ENCODE assay signal across 8 mouse cellular contexts in genomic region chr11:4160758-4161480, GRCm38 (mm10). TPM values are rescaled to one million over a fixed set of nuclear protein-coding genes. Genes with fewer than 3 reads are reported as not detected.
DNase-seq lines count a peak whose midpoint lies in the region; ATAC-seq and TF ChIP-seq lines count a peak whose summit lies in the region.

No protein-coding gene starts in this region.

- TF ChIP-seq EP300 in liver, embryonic 14.5 days (IDR thresholded peaks at IDR 0.05; ENCODE audit: low read depth), result no peak

- peaks cover 48% of the 10 kb centered on the region for H3K79me3 ChIP-seq in C2C12 (ENCODE audit: low read depth)

- 6% methylated on average over 15 of the region's 15 CpGs for WGBS in heart, embryonic 10.5 days
- 12% methylated on average over 15 of the region's 15 CpGs for WGBS in forebrain, embryonic 10.5 days
- WGBS in liver, embryonic 14.5 days (ENCODE audit: insufficient replicate concordance), result 3% methylated on average over 15 of the region's 15 CpGs

- H3K4me1 ChIP-seq in heart, embryonic 10.5 days, result peaks cover 24% of the 10 kb centered on the region
- H3K4me1 ChIP-seq in forebrain, embryonic 10.5 days, result peaks cover 48% of the 10 kb centered on the region
- peaks cover 11 to 21% of the 10 kb centered on the region in 2 experiments for H3K4me1 ChIP-seq in liver, embryonic 14.5 days (replicated peaks; ENCODE audit: control insufficient read depth in 2 of 2, insufficient read depth in 2 of 2, low read length in 1 of 2)

- no peaks in the 10 kb centered on the region for H3K27me3 ChIP-seq in heart, embryonic 10.5 days (ENCODE audit: insufficient read depth, poor library complexity, severe bottlenecking)
- H3K27me3 ChIP-seq in C2C12 (ENCODE audit: control insufficient read depth, insufficient read depth, insufficient read length), result no peaks in the 10 kb centered on the region
- H3K27me3 ChIP-seq in forebrain, embryonic 10.5 days (ENCODE audit: poor library complexity, severe bottlenecking), result no peaks in the 10 kb centered on the region
- no peaks in the 10 kb centered on the region for H3K27me3 ChIP-seq in liver, embryonic 14.5 days (ENCODE audit: control insufficient read depth, insufficient read depth, low read length)

- H3K9ac ChIP-seq in liver, embryonic 14.5 days (replicated peaks), result peak overlapping the region; percentile 83

- peak overlapping the region; percentile 96 for H3ac ChIP-seq in C2C12 (ENCODE audit: control insufficient read depth, insufficient read length, low read depth)

- peaks cover 46% of the 10 kb centered on the region for H3K36me3 ChIP-seq in heart, embryonic 10.5 days
- H3K36me3 ChIP-seq in C2C12 (ENCODE audit: control insufficient read depth, insufficient read depth), result peaks cover 50% of the 10 kb centered on the region
- H3K36me3 ChIP-seq in forebrain, embryonic 10.5 days (replicated peaks), result peaks cover 49% of the 10 kb centered on the region
- H3K36me3 ChIP-seq in liver, embryonic 14.5 days (replicated peaks; ENCODE audit: control insufficient read depth, insufficient read depth, low read depth), result peaks cover 44% of the 10 kb centered on the region

- H3K27ac ChIP-seq in heart, embryonic 10.5 days, result peak overlapping the region; percentile 95
- peak overlapping the region; percentile 96 for H3K27ac ChIP-seq in forebrain, embryonic 10.5 days
- peak overlapping the region; percentile 49 for H3K27ac ChIP-seq in liver, embryonic 14.5 days

- H3K4me3 ChIP-seq in heart, embryonic 10.5 days, result peak overlapping the region; percentile 73
- peak overlapping the region; percentile 94 for H3K4me3 ChIP-seq in C2C12 (ENCODE audit: insufficient read depth, poor library complexity, severe bottlenecking)
- H3K4me3 ChIP-seq in forebrain, embryonic 10.5 days, result peak overlapping the region; percentile 67
- H3K4me3 ChIP-seq in liver, embryonic 14.5 days (ENCODE audit: insufficient read depth in 1 of 2, low read depth in 2 of 2, low read length in 2 of 2), result peak overlapping the region; percentile 73 to 87

- DNase-seq in heart, embryonic 10.5 days (ENCODE audit: low spot score), result no peak
- DNase-seq in heart, postnatal 25 days (ENCODE audit: low spot score), result no peak
- no peak for DNase-seq in forebrain, embryonic 10.5 days (ENCODE audit: extremely low spot score, low spot score)
- DNase-seq in liver, embryonic 14.5 days (ENCODE audit: low read depth in 3 of 3, low spot score in 3 of 3), result no peak
- no peak for DNase-seq in embryo, embryonic 11 days
- no peak for DNase-seq in adrenal gland, postnatal 10 days
- DNase-seq in retina, embryonic 14.5 days (ENCODE audit: low spot score), result no peak

- intact Hi-C loops in heart, postnatal 25 days (cut with DNase I), result loop anchor here (2.0 to 10.0 kb wide), 2 partner anchors 26 to 54 kb away; partner anchors contain the start of genes Castor1 and Rnf215

- no peaks in the 10 kb centered on the region for H3K9me3 ChIP-seq in heart, embryonic 10.5 days
- H3K9me3 ChIP-seq in forebrain, embryonic 10.5 days, result no peaks in the 10 kb centered on the region
- no peaks in the 10 kb centered on the region for H3K9me3 ChIP-seq in liver, embryonic 14.5 days (ENCODE audit: control insufficient read depth, low read length)

- H3K4me2 ChIP-seq in liver, embryonic 14.5 days (ENCODE audit: low read depth), result peak overlapping the region; percentile 89

- peaks cover 70% of the 10 kb centered on the region for H3K79me2 ChIP-seq in C2C12 (ENCODE audit: control insufficient read depth, insufficient read depth)

- no peak for TF ChIP-seq CTCF in C2C12 (IDR thresholded peaks at IDR 0.05; ENCODE audit: control insufficient read depth, insufficient read depth, insufficient read length)
- TF ChIP-seq CTCF in liver, embryonic 14.5 days (IDR thresholded peaks at IDR 0.05; ENCODE audit: low read depth), result no peak

- peak; percentile 26; the same call in 1 of the 2 replicates for ATAC-seq in liver, embryonic 14.5 days (ENCODE audit: insufficient read depth)

TF ChIP-seq in C2C12, 6 proteins besides CTCF, POLR2A, EP300 and RAD21:
- TF ChIP-seq MYOG (IDR thresholded peaks at IDR 0.05; ENCODE audit: control insufficient read depth, extremely low read depth, insufficient read length) (no peak), USF1 (IDR thresholded peaks at IDR 0.05; ENCODE audit: low read depth) (no peak), MAX (IDR thresholded peaks at IDR 0.05) (no peak), CEBPB (IDR thresholded peaks at IDR 0.05; ENCODE audit: low read depth) (no peak), MYOD1 (IDR thresholded peaks at IDR 0.05; ENCODE audit: control insufficient read depth, insufficient read length, low read depth) (no peak), FOSL1 (IDR thresholded peaks at IDR 0.05; ENCODE audit: insufficient read depth, low read length, poor library complexity, severe bottlenecking) (no peak)
TF ChIP-seq in C2C12: peak in this region for 0.

RNA-seq across cellular contexts. Expression of gene Sf3a1, which starts 0.8 kb away (rescaled TPM):
- 52.7 and 68.6 TPM in 2 replicates for polyA plus RNA-seq in heart, embryonic 10.5 days (2016; fragmentation: Nextera tagmentation; extraction: Ambion mirVana)
- total RNA-seq in heart, postnatal 25 days (2021), result 10 to 100 TPM; 40.0 to 43.9 TPM
- polyA plus RNA-seq in C2C12 (2012; fragmentation: generic; extraction: Trizol), result 64.9 TPM
- 103 and 104 TPM in 2 replicates for polyA plus RNA-seq in forebrain, embryonic 10.5 days (2016; fragmentation: Nextera tagmentation; extraction: Ambion mirVana)
- 16.4 and 18.6 TPM in 2 replicates for polyA plus RNA-seq in liver, embryonic 14.5 days (2012; rRNA removed)
- 23.5 and 24.2 TPM in 2 replicates for polyA plus RNA-seq in liver, embryonic 14.5 days (2014; fragmentation: Nextera tagmentation; extraction: Ambion mirVana)
- total RNA-seq in adrenal gland, postnatal 10 days (2021), result 10 to 100 TPM; 41.0 to 44.7 TPM

RNA-seq across cellular contexts. Expression of gene Ccdc157, which starts 0.8 kb away (rescaled TPM):
- polyA plus RNA-seq in heart, embryonic 10.5 days (2016; fragmentation: Nextera tagmentation; extraction: Ambion mirVana), result 3.8 and 4.2 TPM in 2 replicates
- 1 to 10 TPM; 5.0 to 5.3 TPM for total RNA-seq in heart, postnatal 25 days (2021)
- 3.7 TPM for polyA plus RNA-seq in C2C12 (2012; fragmentation: generic; extraction: Trizol)
- 6.5 and 7.8 TPM in 2 replicates for polyA plus RNA-seq in forebrain, embryonic 10.5 days (2016; fragmentation: Nextera tagmentation; extraction: Ambion mirVana)
- 0.88 and 0.97 TPM in 2 replicates for polyA plus RNA-seq in liver, embryonic 14.5 days (2012; rRNA removed)
- 0.32 and 0.47 TPM in 2 replicates for polyA plus RNA-seq in liver, embryonic 14.5 days (2014; fragmentation: Nextera tagmentation; extraction: Ambion mirVana)
- 1 to 10 TPM; 8.7 to 9.0 TPM for total RNA-seq in adrenal gland, postnatal 10 days (2021)

RNA-seq across cellular contexts. Expression of gene Tbc1d10a, which starts 25.7 kb away (rescaled TPM):
- polyA plus RNA-seq in heart, embryonic 10.5 days (2016; fragmentation: Nextera tagmentation; extraction: Ambion mirVana), result 18.7 and 22.0 TPM in 2 replicates
- 10 to 100 TPM in 1 of 2 experiments, 1 to 10 TPM in 1; 9.3 to 10.9 TPM for total RNA-seq in heart, postnatal 25 days (2021)
- polyA plus RNA-seq in C2C12 (2012; fragmentation: generic; extraction: Trizol), result 22.4 TPM
- polyA plus RNA-seq in forebrain, embryonic 10.5 days (2016; fragmentation: Nextera tagmentation; extraction: Ambion mirVana), result 24.4 and 25.4 TPM in 2 replicates
- polyA plus RNA-seq in liver, embryonic 14.5 days (2012; rRNA removed), result 5.3 and 6.2 TPM in 2 replicates
- polyA plus RNA-seq in liver, embryonic 14.5 days (2014; fragmentation: Nextera tagmentation; extraction: Ambion mirVana), result 2.6 and 3.4 TPM in 2 replicates
- total RNA-seq in adrenal gland, postnatal 10 days (2021), result 10 to 100 TPM; 15.1 to 16.4 TPM

RNA-seq across cellular contexts. Expression of gene Rnf215, which starts 25.9 kb away (rescaled TPM):
- 16.4 and 17.1 TPM in 2 replicates for polyA plus RNA-seq in heart, embryonic 10.5 days (2016; fragmentation: Nextera tagmentation; extraction: Ambion mirVana)
- total RNA-seq in heart, postnatal 25 days (2021), result 10 to 100 TPM; 13.2 to 13.8 TPM
- polyA plus RNA-seq in C2C12 (2012; fragmentation: generic; extraction: Trizol), result 13.6 TPM
- 19.1 and 19.7 TPM in 2 replicates for polyA plus RNA-seq in forebrain, embryonic 10.5 days (2016; fragmentation: Nextera tagmentation; extraction: Ambion mirVana)
- polyA plus RNA-seq in liver, embryonic 14.5 days (2012; rRNA removed), result 4.8 and 5.1 TPM in 2 replicates
- polyA plus RNA-seq in liver, embryonic 14.5 days (2014; fragmentation: Nextera tagmentation; extraction: Ambion mirVana), result 4.3 and 6.2 TPM in 2 replicates
- total RNA-seq in adrenal gland, postnatal 10 days (2021), result 10 to 100 TPM; 16.7 to 21.2 TPM

RNA-seq across cellular contexts. Expression of gene Sec14l2, which starts 37.7 kb away (rescaled TPM):
- 0.94 and 2.1 TPM in 2 replicates for polyA plus RNA-seq in heart, embryonic 10.5 days (2016; fragmentation: Nextera tagmentation; extraction: Ambion mirVana)
- 1 to 10 TPM in 1 of 2 experiments, under 1 TPM in 1; 0.73 to 1.1 TPM for total RNA-seq in heart, postnatal 25 days (2021)
- polyA plus RNA-seq in C2C12 (2012; fragmentation: generic; extraction: Trizol), result 7.3 TPM
- 3.0 and 3.5 TPM in 2 replicates for polyA plus RNA-seq in forebrain, embryonic 10.5 days (2016; fragmentation: Nextera tagmentation; extraction: Ambion mirVana)
- polyA plus RNA-seq in liver, embryonic 14.5 days (2012; rRNA removed), result 6.9 and 9.5 TPM in 2 replicates
- 4.5 and 6.0 TPM in 2 replicates for polyA plus RNA-seq in liver, embryonic 14.5 days (2014; fragmentation: Nextera tagmentation; extraction: Ambion mirVana)
- total RNA-seq in adrenal gland, postnatal 10 days (2021), result 10 to 100 TPM; 16.4 to 33.8 TPM
